Mouse (Mus musculus) ES-E14 (cell line): ENCODE measurements at regions not wholly inside any gene's neighbourhood (a gene's known extent, or its start where the extent isn't known, plus 50 kb on each side); places are given as distances from the start of the nearest gene placed in this dataset.

Experiments
- CHD2 ChIP-seq: IDR thresholded peaks from 2 replicates; pipeline ENCODE4 v1.6.1; 2014; ENCODE audit warnings: mild to moderate bottlenecking, low read depth, low read length, inconsistent platforms
- HCFC1 ChIP-seq: IDR thresholded peaks from 2 replicates; pipeline ENCODE4 v1.6.1; 2012; ENCODE audit warnings: low read length, inconsistent platforms, borderline replicate concordance; ENCODE audit not compliant: insufficient read depth
- ZNF384 ChIP-seq: IDR thresholded peaks from 2 replicates; pipeline ENCODE4 v1.6.1; 2012; ENCODE audit warnings: low read depth, low read length, inconsistent platforms

- no peak for TF ChIP-seq ZNF384
- no peak for TF ChIP-seq HCFC1
- no peak for TF ChIP-seq CHD2
These were observed 203.7 kb downstream of the Spata18 start for GRCm38 (mm10) chr5:73854774-73855371.
